Mouse (Mus musculus): ENCODE measurements around the gene Hps6. TPM values are rescaled to one million over a fixed set of nuclear protein-coding genes. Genes with fewer than 3 reads are reported as not detected.
A peak's percentile ranks its signal among the peaks of the same experiment; 100 is the strongest.

The Hps6 gene
- polyA plus RNA-seq, 1 experiment = 1.0 TPM

DNA sequence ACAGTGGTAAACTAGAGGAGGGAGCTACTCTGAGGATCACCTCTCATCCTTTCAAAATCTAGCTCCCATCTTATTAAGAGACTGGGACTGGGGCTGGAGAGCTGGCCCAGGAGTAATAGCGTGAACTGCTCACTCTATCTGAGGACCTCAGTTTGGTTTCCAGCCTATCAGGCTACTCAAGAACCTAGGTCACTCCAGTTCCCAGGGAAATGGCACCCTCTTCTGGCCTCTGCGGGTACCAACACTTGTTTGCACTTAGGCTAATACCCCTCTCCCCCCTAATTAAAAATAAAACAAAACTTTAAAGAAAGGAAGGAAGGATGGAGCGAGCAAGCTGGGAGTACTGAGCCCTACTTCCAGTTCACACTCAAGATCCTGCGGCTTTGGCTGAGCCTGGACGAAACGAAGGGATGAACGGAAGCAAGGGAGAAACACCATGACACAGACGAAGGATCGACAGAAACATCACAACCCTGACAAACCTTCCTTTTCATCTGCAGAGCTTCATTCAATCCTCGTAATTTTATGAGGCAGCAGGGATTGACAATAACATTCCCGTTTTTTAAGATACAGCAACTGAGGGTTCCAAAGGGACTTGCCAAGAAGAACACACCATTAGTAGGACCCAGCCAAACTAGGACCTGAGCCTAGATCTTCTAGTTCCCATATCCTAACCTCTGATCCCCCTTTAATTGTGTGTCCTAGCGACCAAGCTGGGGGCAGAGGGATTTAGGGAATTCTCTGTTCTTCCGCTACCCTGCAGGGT, 33.4 kb downstream of the Hps6 start:
- TF ChIP-seq POLR2A (IDR thresholded peaks at IDR 0.05; ENCODE audit: control insufficient read depth, low read depth, low read length) = no peak
- no peak for TF ChIP-seq CTCF (IDR thresholded peaks at IDR 0.05; ENCODE audit: control insufficient read depth, insufficient read depth, insufficient replicate concordance, low read depth, low read length)
- peaks cover 12% of the 10 kb centered on the region for H3K4me1 ChIP-seq (ENCODE audit: control insufficient read depth, insufficient read depth, low read length)
- no peak overlapping the region for H3K27ac ChIP-seq (ENCODE audit: control insufficient read depth, insufficient read depth, low read depth, low read length)
- no peaks in the 10 kb centered on the region for H3K36me3 ChIP-seq (ENCODE audit: control insufficient read depth, insufficient read depth, low read length)
- H3K27me3 ChIP-seq (ENCODE audit: control insufficient read depth, insufficient read depth, low read length) = no peaks in the 10 kb centered on the region
- no peak overlapping the region for H3K4me3 ChIP-seq (ENCODE audit: control insufficient read depth, low read depth, low read length)

DNA sequence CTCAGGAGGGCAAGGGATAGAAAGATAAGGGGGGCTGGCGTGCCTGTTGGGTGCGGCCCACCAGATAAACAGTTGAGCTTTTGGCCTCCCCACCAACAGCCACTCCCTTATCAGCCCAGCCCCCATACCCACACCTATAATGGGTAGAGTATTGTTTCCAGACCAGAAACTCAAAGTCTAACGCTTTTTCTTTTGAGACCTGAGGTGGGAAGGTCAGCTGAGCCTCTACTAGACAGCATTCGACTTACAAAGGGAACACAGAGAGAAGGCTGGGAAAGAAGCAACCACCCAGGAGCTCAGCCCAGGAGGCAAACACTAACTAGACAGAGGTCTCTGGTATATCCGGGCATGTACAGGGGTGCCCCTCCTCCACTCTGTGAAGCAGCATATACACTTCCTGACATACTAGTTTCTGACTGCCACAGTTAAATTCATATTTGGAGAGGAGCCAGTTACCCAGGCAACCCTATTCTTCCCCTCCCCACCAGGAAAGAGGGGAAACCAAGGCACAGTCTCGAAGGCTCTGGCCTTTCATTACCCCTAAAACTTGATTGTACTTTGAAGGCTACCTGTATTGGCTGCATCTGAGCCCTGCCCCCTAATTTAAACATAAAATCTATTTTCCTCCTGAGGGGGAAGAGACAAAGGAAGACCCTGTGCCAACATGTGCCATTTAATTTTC, 34.1 kb downstream of the Hps6 start:
- Histone ChIP-seq H3K4me3 (ENCODE audit: control insufficient read depth, low read depth, low read length) (no peak overlapping the region), H3K36me3 (ENCODE audit: control insufficient read depth, insufficient read depth, low read length) (no peaks in the 10 kb centered on the region), H3K27ac (ENCODE audit: control insufficient read depth, insufficient read depth, low read depth, low read length) (no peak overlapping the region), H3K27me3 (ENCODE audit: control insufficient read depth, insufficient read depth, low read length) (no peaks in the 10 kb centered on the region), H3K4me1 (ENCODE audit: control insufficient read depth, insufficient read depth, low read length) (peaks cover 12% of the 10 kb centered on the region)
- TF ChIP-seq CTCF (IDR thresholded peaks at IDR 0.05; ENCODE audit: control insufficient read depth, insufficient read depth, insufficient replicate concordance, low read depth, low read length) (no peak), POLR2A (IDR thresholded peaks at IDR 0.05; ENCODE audit: control insufficient read depth, low read depth, low read length) (no peak)

DNA sequence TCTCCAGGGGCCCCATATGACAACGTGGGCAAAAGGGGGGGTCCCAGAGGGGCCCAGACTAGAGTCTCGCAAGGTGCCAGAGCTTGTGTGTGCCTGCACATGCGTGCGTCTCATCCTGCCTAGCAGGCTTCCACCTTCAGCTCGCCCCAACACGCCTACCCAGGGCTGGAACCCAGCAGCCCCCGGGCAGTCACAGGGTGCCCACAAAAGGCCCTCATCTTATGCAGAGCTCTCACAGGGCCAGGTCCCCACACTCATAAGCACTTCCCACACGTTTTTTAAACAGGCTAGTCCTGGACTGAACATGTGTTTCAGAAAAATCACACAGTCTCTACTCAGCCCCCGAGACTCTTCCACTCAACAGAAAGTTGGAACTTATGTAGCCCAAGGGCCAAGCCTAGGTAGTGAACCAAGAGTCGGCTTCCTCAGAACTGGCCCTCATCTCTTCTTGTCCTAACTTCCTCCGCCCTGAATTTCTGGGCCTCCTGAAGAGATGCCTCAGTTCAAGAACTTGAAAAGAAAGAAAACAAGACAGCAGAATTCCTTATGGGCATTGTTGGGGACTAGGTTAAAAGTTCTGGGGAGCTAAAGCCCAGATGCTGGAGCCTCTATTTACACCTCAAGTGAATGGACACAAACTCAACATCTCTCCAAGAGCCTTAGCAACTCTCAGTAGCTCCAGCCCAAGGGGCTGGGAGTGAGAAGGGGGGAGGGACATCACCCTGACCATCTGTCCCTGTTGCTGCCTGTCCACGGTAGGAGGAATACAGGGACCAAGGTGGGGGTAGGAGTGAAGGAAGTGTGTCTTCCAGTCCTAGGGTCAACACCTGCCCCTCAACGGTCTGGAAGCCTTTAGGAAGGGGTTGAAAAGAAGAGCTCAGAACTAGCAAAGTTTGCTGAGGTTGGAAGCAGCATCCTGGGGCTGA, 34.9 kb downstream of the Hps6 start:
- H3K27me3 ChIP-seq (ENCODE audit: control insufficient read depth, insufficient read depth, low read length) = no peaks in the 10 kb centered on the region
- H3K4me3 ChIP-seq (ENCODE audit: control insufficient read depth, low read depth, low read length) = no peak overlapping the region; the same call in 1 of the 2 replicates
- H3K27ac ChIP-seq (ENCODE audit: control insufficient read depth, insufficient read depth, low read depth, low read length) = no peak overlapping the region; the same call in 1 of the 2 replicates
- TF ChIP-seq CTCF (IDR thresholded peaks at IDR 0.05; ENCODE audit: control insufficient read depth, insufficient read depth, insufficient replicate concordance, low read depth, low read length) = no peak
- TF ChIP-seq POLR2A (IDR thresholded peaks at IDR 0.05; ENCODE audit: control insufficient read depth, low read depth, low read length) = no peak
- H3K4me1 ChIP-seq (ENCODE audit: control insufficient read depth, insufficient read depth, low read length) = peaks cover 14% of the 10 kb centered on the region
- no peaks in the 10 kb centered on the region for H3K36me3 ChIP-seq (ENCODE audit: control insufficient read depth, insufficient read depth, low read length)

DNA sequence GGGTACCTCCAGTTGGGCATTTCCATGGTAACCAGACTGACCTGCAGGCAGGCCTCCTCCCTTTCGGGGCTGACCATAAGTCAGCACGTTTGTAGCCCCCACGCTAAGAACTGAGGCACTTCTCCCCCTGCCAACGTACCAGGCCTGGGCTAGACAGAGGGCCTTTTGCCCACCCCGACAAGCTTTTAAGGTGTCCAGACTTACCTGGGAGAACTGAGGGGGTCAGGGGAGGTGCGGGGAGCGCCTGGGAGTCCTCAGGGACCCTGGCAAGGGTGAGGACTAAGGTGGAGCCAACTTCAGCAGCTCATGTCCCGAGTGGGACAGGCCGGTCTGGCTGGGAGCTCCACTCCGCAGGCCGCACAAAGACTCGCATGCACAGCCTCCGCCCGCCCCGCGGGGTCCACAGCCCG, 35.5 kb downstream of the Hps6 start:
- TF ChIP-seq POLR2A (IDR thresholded peaks at IDR 0.05; ENCODE audit: control insufficient read depth, low read depth, low read length) (no peak), CTCF (IDR thresholded peaks at IDR 0.05; ENCODE audit: control insufficient read depth, insufficient read depth, insufficient replicate concordance, low read depth, low read length) (no peak)
- Histone ChIP-seq H3K4me1 (ENCODE audit: control insufficient read depth, insufficient read depth, low read length) (peaks cover 14% of the 10 kb centered on the region), H3K36me3 (ENCODE audit: control insufficient read depth, insufficient read depth, low read length) (no peaks in the 10 kb centered on the region), H3K27me3 (ENCODE audit: control insufficient read depth, insufficient read depth, low read length) (no peaks in the 10 kb centered on the region), H3K4me3 (ENCODE audit: control insufficient read depth, low read depth, low read length) (peak overlapping the region; percentile 40), H3K27ac (ENCODE audit: control insufficient read depth, insufficient read depth, low read depth, low read length) (no peak overlapping the region; the same call in 1 of the 2 replicates)

DNA sequence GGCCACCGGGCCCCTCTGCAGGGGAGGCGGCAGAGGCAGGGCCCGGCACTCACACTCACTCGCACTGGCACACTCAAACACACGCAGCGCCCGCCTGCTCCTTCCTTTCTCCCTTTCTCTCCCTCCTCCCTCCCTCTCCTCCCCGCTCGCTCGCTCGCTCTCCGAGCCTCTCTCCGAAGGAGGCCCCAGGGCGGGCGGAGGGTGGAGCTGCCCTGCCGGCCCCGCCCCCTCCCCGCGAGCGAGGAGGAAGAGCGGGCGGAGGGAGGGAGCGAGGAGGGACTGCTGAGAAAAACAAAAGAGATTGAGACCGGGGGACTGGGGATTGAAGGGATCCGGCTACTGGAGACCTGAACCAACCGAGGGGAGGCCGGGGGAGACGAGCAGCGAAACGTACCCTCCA, 36.2 kb downstream of the Hps6 start:
- Histone ChIP-seq H3K27me3 (ENCODE audit: control insufficient read depth, insufficient read depth, low read length) (no peaks in the 10 kb centered on the region), H3K27ac (ENCODE audit: control insufficient read depth, insufficient read depth, low read depth, low read length) (peak overlapping the region; percentile 61), H3K36me3 (ENCODE audit: control insufficient read depth, insufficient read depth, low read length) (no peaks in the 10 kb centered on the region), H3K4me1 (ENCODE audit: control insufficient read depth, insufficient read depth, low read length) (peaks cover 16% of the 10 kb centered on the region), H3K4me3 (ENCODE audit: control insufficient read depth, low read depth, low read length) (peak overlapping the region; percentile 76)
- no peak for TF ChIP-seq CTCF (IDR thresholded peaks at IDR 0.05; ENCODE audit: control insufficient read depth, insufficient read depth, insufficient replicate concordance, low read depth, low read length)
- TF ChIP-seq POLR2A (IDR thresholded peaks at IDR 0.05; ENCODE audit: control insufficient read depth, low read depth, low read length) = peak; percentile 33; the same call in 1 of the 2 replicates

DNA sequence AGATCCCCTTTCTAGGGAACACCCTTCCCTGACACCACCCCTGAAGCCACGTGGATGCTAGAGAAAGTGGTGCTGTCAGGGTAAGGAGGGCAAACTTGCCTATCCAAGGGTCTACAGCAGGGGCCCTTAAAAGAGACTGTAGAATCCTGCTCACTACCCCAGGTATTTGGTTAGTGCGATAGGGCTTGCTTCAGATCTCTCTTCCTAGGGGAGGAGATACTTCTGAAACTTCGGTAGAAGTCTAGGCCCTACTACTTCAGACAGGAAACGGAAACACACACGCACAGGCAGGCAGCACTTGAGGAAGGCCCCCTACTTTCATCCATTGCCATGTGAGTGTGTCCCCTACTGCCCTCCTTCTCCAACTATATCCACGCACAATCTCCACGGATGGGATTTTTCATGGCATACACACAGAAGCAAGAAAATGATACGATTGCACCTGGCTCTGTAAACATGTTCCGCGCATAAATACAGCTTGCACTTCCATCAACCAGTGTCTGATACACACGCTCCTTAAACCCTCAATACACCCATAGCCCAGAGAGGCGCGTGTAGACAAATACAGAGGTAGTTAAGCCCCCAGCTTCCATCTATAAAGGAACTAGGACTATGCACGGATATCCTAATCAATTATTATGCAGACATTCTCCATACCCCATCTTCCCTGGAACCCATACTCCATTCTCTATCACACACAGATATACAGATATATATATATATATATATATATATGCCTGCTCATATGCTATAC, 37.0 kb downstream of the Hps6 start:
- no peak overlapping the region for H3K4me3 ChIP-seq (ENCODE audit: control insufficient read depth, low read depth, low read length)
- no peaks in the 10 kb centered on the region for H3K27me3 ChIP-seq (ENCODE audit: control insufficient read depth, insufficient read depth, low read length)
- peak overlapping the region; percentile 61; the same call in 1 of the 2 replicates for H3K27ac ChIP-seq (ENCODE audit: control insufficient read depth, insufficient read depth, low read depth, low read length)
- H3K4me1 ChIP-seq (ENCODE audit: control insufficient read depth, insufficient read depth, low read length) = peaks cover 17% of the 10 kb centered on the region
- TF ChIP-seq CTCF (IDR thresholded peaks at IDR 0.05; ENCODE audit: control insufficient read depth, insufficient read depth, insufficient replicate concordance, low read depth, low read length) (no peak), POLR2A (IDR thresholded peaks at IDR 0.05; ENCODE audit: control insufficient read depth, low read depth, low read length) (no peak)
- no peaks in the 10 kb centered on the region for H3K36me3 ChIP-seq (ENCODE audit: control insufficient read depth, insufficient read depth, low read length)

Measured in testis, adult 2 months (tissue).